Mouse (Mus musculus): ENCODE results near the gene Gfi1b.

DNA sequence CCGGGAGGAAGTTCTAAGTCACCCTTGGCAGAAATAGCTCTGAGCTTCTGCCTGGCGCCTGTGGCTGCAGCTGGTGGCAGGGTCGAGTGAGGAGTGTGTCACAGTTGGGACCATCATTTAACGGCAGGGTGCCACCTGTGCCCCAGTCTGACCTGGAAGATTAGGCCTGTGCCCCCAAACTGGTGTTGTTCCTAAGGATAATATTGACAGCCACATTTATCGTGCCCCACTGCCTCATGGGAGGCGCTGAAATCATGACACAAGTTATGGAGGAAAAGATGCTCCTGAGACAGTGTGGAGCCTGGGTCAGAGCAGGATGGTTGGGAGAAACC, 22.2 kb downstream of the Gfi1b start:
- no peak for TF ChIP-seq POLR2A (IDR thresholded peaks at IDR 0.05; ENCODE audit: insufficient read depth, low read length)
- TF ChIP-seq CTCF (IDR thresholded peaks at IDR 0.05; ENCODE audit: low read depth, low read length) = no peak

Measured in ES-Bruce4 (cell line).